Mouse (Mus musculus) forebrain, embryonic 16.5 days (tissue): ENCODE results near the gene Clca2. TPM values are rescaled to one million over a fixed set of nuclear protein-coding genes. Genes with fewer than 3 reads are reported as not detected.
"Not testable (repeated sequence)": the region's sequence is repeated elsewhere in the genome, so short reads cannot be mapped to it uniquely, and the experiment has no call there.

Source experiments
- ATAC-seq: fragments of 200-750 bp; cut with Nextera tagmentation; 2 replicates; pipeline ENCODE4 v1.8.0; 2017; ENCODE audit warnings: mild to moderate bottlenecking, moderate library complexity
- H3K27ac ChIP-seq: fragments of 300-500 bp; sonication (generic); 2 replicates; pipeline ENCODE4 v1.5.1; 2014; ENCODE audit warnings: low read length, control low read depth
- H3K27me3 ChIP-seq: fragments of 300-500 bp; sonication (generic); replicated peaks from 2 replicates; pipeline ENCODE4 v1.6.1; 2014; ENCODE audit warnings: low read length; ENCODE audit not compliant: control insufficient read depth, insufficient read depth
- H3K36me3 ChIP-seq: fragments of 300-500 bp; sonication (generic); 2 replicates; pipeline ENCODE4 v1.6.1; 2014; ENCODE audit not compliant: control insufficient read depth, insufficient read depth
- H3K4me1 ChIP-seq: fragments of 300-500 bp; sonication (generic); replicated peaks from 2 replicates; pipeline ENCODE4 v1.6.1; 2014; ENCODE audit warnings: low read length; ENCODE audit not compliant: control insufficient read depth, insufficient read depth
- H3K4me2 ChIP-seq: fragments of 300-500 bp; sonication (generic); 2 replicates; pipeline ENCODE4 v1.6.1; 2014; ENCODE audit warnings: mild to moderate bottlenecking, low read length, control low read depth
- H3K4me3 ChIP-seq: fragments of 300-500 bp; sonication (generic); replicated peaks from 2 replicates; pipeline ENCODE4 v1.5.1; 2014; ENCODE audit warnings: mild to moderate bottlenecking, low read length, control low read depth
- H3K9ac ChIP-seq: fragments of 300-500 bp; sonication (generic); replicated peaks from 2 replicates; pipeline ENCODE4 v1.6.1; 2014; ENCODE audit warnings: low read depth, low read length, control low read depth
- H3K9me3 ChIP-seq: fragments of 300-500 bp; sonication (generic); 2 replicates; pipeline ENCODE4 v1.6.1; 2016; ENCODE audit warnings: low read length; ENCODE audit not compliant: control insufficient read depth
- WGBS: fragments of 180-500 bp; shearing (Covaris S2); extraction: QIAGEN DNeasy Blood & Tissue Kit; methylation state at CpG from one replicate; pipeline ENCODE4 v1.1.7; 2014; 5-methylcytosine and 5-hydroxymethylcytosine counted together
- polyA plus RNA-seq: library from polyadenylated mRNA; unstranded; fragments of >200 nt; fragmentation: Nextera tagmentation; extraction: Ambion mirVana; gene quantifications from 2 replicates; pipeline ENCODE4 v1.2.1, GENCODE M21; 2015

The Clca2 gene
- polyA plus RNA-seq, 1 experiment from 2014 or later = 0.05 TPM

DNA sequence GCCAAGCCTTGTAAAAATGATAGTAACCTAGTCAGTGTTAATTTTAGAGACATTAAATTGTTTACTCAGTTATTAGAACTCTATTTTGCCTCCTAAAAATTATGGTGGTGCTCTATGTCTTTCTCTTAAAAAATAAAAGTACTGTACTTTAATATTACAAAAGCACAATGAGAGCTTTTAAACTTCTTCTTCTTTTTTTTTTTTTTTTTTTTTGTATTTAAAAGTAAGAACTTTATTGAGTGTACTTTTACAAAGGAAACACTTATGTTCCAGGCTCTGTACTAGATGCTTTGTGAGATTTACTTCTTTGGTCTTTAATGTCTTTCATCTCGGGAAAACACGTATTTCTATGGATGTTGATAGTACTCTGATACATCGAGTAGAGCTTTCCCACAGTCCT is 44.1 kb downstream of the Clca2 start:
- not testable (repeated sequence) for H3K27ac ChIP-seq, ATAC-seq

DNA sequence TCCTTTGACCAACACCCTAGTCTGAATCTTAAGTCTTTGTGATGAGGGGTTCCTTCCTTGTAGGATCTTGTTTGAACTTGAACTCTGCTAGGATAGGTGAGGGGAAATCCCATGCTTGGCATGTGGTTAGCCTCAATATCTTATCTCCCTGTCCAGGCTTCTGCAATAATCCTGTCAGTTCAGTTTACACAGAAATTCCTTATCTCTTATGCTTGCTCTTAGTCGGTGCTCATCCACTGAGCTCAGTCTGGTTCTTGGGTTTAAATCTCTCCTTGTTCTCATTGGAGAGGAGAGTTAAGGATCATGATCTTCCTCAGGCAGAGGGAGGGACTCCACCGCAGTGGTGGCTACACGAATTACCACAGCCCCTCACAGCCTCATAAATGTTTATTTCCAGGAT is 49.4 kb downstream of the Clca2 start:
- no peaks in the 10 kb centered on the region for H3K27me3 ChIP-seq
- WGBS = 85% methylated on average over 3 of the region's 3 CpGs
- H3K4me2 ChIP-seq = no peak overlapping the region
- ATAC-seq = no peak
- no peaks in the 10 kb centered on the region for H3K4me1 ChIP-seq
- no peaks in the 10 kb centered on the region for H3K36me3 ChIP-seq
- no peaks in the 10 kb centered on the region for H3K9me3 ChIP-seq
- H3K4me3 ChIP-seq = no peak overlapping the region
- no peak overlapping the region for H3K27ac ChIP-seq
- no peak overlapping the region for H3K9ac ChIP-seq

More for the DNA sequence above, 44.1 kb downstream of the Clca2 start:
- not testable (repeated sequence) for H3K27me3 ChIP-seq, H3K36me3 ChIP-seq, H3K4me1 ChIP-seq, H3K4me2 ChIP-seq, H3K4me3 ChIP-seq, H3K9ac ChIP-seq, H3K9me3 ChIP-seq
- 92% methylated on average over 3 of the region's 3 CpGs for WGBS

DNA sequence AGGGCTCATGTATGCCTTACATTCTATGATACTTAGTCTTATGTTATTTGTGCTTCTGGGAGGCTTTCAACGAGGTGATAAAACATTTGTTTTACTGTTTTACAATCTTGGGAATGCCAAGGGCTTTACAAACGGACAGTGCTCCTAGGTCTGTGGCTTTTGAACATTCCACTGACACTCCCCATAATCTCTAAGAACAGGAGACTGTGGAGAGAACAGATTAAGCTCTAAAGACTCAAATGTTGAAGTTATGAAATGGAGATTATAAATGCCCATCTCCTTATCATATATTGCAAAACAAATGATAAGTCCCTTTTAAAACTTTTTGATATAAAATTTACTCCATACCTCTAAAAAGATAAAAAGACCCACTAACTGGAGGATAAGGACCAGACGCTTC is 60.4 kb downstream of the Clca2 start:
- WGBS = 77% methylated on average over 3 of the region's 3 CpGs
- H3K9ac ChIP-seq = no peak overlapping the region
- ATAC-seq = no peak

DNA sequence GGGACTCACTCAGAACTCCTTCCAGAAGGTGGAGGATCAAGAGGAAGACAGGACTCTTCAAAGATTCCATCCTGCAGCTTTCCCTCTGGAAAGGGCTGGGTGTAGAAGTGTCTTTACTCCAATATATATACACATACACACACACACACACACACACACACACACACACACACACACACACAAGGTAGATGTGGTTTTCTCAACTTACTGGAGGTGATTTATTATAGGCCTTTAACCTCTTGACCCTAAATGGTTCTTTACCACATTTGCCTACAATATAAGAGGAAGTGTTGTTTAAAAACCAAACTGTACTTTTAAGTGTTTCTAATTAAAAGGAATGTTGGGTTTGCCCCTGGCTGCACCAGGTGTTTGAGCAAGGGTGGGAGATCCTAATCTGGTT is 66.6 kb downstream of the Clca2 start, which contains the start of gene Clca1:
Gene Clca1 (minus strand): TSS at position 101 of the 400 bp plus-strand sequence.
- no peaks in the 10 kb centered on the region for H3K27me3 ChIP-seq

More for the DNA sequence above, 60.4 kb downstream of the Clca2 start:
- Histone ChIP-seq H3K27me3 (no peaks in the 10 kb centered on the region), H3K4me1 (no peaks in the 10 kb centered on the region), H3K4me3 (no peak overlapping the region), H3K4me2 (no peak overlapping the region), H3K9me3 (no peaks in the 10 kb centered on the region), H3K27ac (no peak overlapping the region), H3K36me3 (no peaks in the 10 kb centered on the region)

DNA sequence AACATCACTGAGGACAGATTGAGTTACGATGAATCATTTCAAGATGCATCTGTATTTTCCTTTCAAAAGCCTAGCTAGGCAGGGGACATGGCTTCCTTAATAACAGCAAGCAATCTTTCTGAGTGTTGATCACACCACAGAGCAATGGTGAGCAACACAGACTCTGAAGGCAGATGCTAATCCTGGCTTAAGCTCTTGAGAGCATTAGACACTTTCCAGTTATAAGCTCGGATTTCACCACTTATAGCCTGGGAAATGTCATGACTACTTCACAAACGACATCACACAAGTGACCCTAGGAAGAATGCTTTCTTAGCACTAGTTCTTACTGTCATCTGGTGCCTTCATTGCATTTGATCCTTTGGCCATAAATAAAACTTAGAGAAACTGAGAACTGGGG is 71.2 kb downstream of the Clca2 start:
- no peaks in the 10 kb centered on the region for H3K9me3 ChIP-seq
- no peak overlapping the region for H3K4me2 ChIP-seq
- H3K4me3 ChIP-seq = no peak overlapping the region
- no peak for ATAC-seq
- no peaks in the 10 kb centered on the region for H3K27me3 ChIP-seq
- H3K9ac ChIP-seq = no peak overlapping the region
- H3K27ac ChIP-seq = no peak overlapping the region
- H3K4me1 ChIP-seq = no peaks in the 10 kb centered on the region
- 75% methylated on average over 3 of the region's 3 CpGs for WGBS
- no peaks in the 10 kb centered on the region for H3K36me3 ChIP-seq

More for the DNA sequence above, 66.6 kb downstream of the Clca2 start, which contains the start of gene Clca1:
- Histone ChIP-seq H3K36me3 (no peaks in the 10 kb centered on the region), H3K4me1 (no peaks in the 10 kb centered on the region), H3K9ac (no peak within 1 kb of the TSS), H3K9me3 (no peaks in the 10 kb centered on the region), H3K4me3 (no peak within 1 kb of the TSS), H3K4me2 (no peak within 1 kb of the TSS), H3K27ac (no peak within 1 kb of the TSS)
- ATAC-seq = no peak

DNA sequence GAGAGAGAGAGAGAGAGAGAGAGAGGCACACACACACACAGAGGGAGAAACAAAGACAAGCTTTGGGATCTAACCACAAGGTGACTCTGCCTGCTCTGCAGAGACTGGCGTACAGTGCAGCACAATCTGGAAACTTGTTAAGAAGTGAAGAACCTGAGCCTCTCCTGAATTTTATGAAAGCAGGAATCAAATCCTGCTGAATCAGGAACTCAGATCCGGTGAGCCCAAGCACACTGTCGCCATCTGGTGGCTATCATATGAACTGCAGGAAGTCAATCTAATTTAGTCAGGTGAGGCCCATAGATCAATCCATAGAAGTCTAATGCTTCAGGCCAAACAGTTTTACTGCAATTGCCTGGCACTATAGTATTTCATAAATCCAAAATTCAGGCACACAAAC is 72.5 kb downstream of the Clca2 start:
- Histone ChIP-seq H3K9ac (no peak overlapping the region), H3K4me3 (no peak overlapping the region), H3K4me1 (no peaks in the 10 kb centered on the region), H3K27ac (no peak overlapping the region), H3K27me3 (no peaks in the 10 kb centered on the region), H3K9me3 (no peaks in the 10 kb centered on the region), H3K36me3 (no peaks in the 10 kb centered on the region), H3K4me2 (no peak overlapping the region)
- whole genome bisulfite sequencing = 31% methylated on average over 3 of the region's 3 CpGs
- ATAC-seq = no peak

Other genes starting within 250 kb of the Clca2 start
- not detected in 2 replicates for gene Clca4b, start 166.9 kb downstream of the Clca2 start, polyA plus RNA-seq
- not detected in 2 replicates for gene Clca4a, start 124.4 kb downstream of the Clca2 start, polyA plus RNA-seq
- gene Clca1, start 66.7 kb downstream of the Clca2 start, polyA plus RNA-seq = not detected in 2 replicates
- 15.0 and 17.0 TPM in 2 replicates for gene Odf2l, start 19.1 kb upstream of the Clca2 start, polyA plus RNA-seq
- gene Col24a1, start 193.0 kb upstream of the Clca2 start, polyA plus RNA-seq = 0.27 and 0.39 TPM in 2 replicates